Mouse (Mus musculus): ENCODE measurements around the gene E130309D02Rik.

Gene E130309D02Rik

GRCm38 (mm10) chr5:143266794-143267193 lies 48.4 kb downstream of the E130309D02Rik start:
- no peak for DNase-seq (ENCODE audit: low spot score)

- DNase-seq (ENCODE audit: low spot score) = no peak
Observed at GRCm38 (mm10) chr5:143265409-143265808, 49.8 kb downstream of the E130309D02Rik start.

- DNase-seq (ENCODE audit: low spot score) = peak; percentile 25
Observed at GRCm38 (mm10) chr5:143264689-143265088, 50.5 kb downstream of the E130309D02Rik start.

- DNase-seq (ENCODE audit: low spot score) = no peak
Observed at GRCm38 (mm10) chr5:143261636-143262035, 53.5 kb downstream of the E130309D02Rik start.

GRCm38 (mm10) chr5:143255802-143256201 lies 59.4 kb downstream of the E130309D02Rik start:
- DNase-seq (ENCODE audit: low spot score) = no peak

GRCm38 (mm10) chr5:143255131-143255519 lies 60.0 kb downstream of the E130309D02Rik start:
- no peak for DNase-seq (ENCODE audit: low spot score)

- no peak for DNase-seq (ENCODE audit: low spot score)
Observed at GRCm38 (mm10) chr5:143254487-143255130, 60.6 kb downstream of the E130309D02Rik start.

- DNase-seq (ENCODE audit: low spot score) = no peak
Observed at GRCm38 (mm10) chr5:143253881-143254486, 61.2 kb downstream of the E130309D02Rik start.

- no peak for DNase-seq (ENCODE audit: low spot score)
Observed at GRCm38 (mm10) chr5:143253186-143253880, 61.8 kb downstream of the E130309D02Rik start.

GRCm38 (mm10) chr5:143252791-143253185 lies 62.4 kb downstream of the E130309D02Rik start:
- no peak for DNase-seq (ENCODE audit: low spot score)

GRCm38 (mm10) chr5:143252039-143252438 lies 63.1 kb downstream of the E130309D02Rik start:
- DNase-seq (ENCODE audit: low spot score) = no peak
